Mouse (Mus musculus): Measurements from ENCODE around the gene Kif6. TPM values are rescaled to one million over a fixed set of nuclear protein-coding genes. Genes with fewer than 3 reads are reported as not detected.

Kif6 gene
- polyA plus RNA-seq, 1 experiment from 2014 or later: 2.2 TPM

DNA sequence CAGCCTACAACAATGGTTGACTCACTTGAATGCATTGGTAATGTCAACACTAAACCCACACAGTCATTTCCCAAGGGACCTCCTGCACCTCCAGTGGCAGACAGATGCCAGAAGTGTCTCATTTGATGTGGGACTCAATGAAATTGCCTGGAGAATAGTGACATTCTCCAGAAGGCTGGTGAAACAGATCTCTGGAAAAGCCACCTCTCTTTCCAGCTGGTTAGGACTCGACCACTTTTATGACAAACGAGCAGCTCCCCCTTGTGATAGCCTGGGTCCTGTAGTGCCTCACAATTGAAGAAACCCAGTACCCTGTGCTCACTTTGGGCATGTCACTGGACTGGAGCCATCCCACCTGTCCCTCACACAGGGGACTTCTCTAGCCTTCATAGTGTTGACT, 257.4 kb downstream of the Kif6 start:
- ATAC-seq (ENCODE audit: low FRiP score, low TSS enrichment): 0 out of 2 replicates have a peak, but pooled peaks have one; percentile 17
- Histone ChIP-seq H3K9me3 (ENCODE audit: low read length) (no peaks in the 10 kb centered on the region), H3K4me3 (ENCODE audit: low read length) (no peak overlapping the region), H3K4me2 (replicated peaks; ENCODE audit: low read depth, low read length) (no peak overlapping the region), H3K36me3 (ENCODE audit: insufficient read depth, low read length) (no peaks in the 10 kb centered on the region), H3K27me3 (ENCODE audit: insufficient read depth, low read length) (no peaks in the 10 kb centered on the region; the same call in 1 of the 2 replicates), H3K27ac (ENCODE audit: low read length) (no peak overlapping the region), H3K9ac (replicated peaks; ENCODE audit: low read length) (no peak overlapping the region), H3K4me1 (ENCODE audit: insufficient read depth, low read length) (0 out of 2 replicates have a peak, but pooled peaks cover 2% of the 10 kb centered on the region)
- 4% methylated on average over 2 of the region's 2 CpGs for WGBS

DNA sequence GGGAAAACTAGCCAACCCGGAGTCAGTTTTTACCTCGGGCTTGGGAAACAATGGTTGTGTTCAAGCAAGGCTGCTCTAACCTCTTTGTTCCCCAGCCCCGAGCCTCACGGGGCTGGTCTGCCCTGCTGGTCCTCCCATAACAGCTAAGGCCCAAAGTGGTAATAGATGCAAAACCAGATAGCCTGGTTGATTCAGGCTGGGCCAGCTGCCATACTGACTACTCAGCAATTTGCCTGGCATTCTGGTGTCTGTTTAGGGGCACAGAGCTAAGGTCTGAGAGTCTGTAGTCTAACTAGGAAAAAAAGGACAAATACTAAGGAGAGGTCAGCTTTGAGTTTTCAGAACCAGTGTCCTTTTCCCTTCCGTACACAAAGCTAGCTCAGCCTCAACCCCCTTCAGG, 259.8 kb downstream of the Kif6 start:
- Histone ChIP-seq H3K9me3 (ENCODE audit: low read length) (no peaks in the 10 kb centered on the region), H3K27me3 (ENCODE audit: insufficient read depth, low read length) (no peaks in the 10 kb centered on the region), H3K27ac (ENCODE audit: low read length) (no peak overlapping the region), H3K4me2 (replicated peaks; ENCODE audit: low read depth, low read length) (no peak overlapping the region), H3K36me3 (ENCODE audit: insufficient read depth, low read length) (no peaks in the 10 kb centered on the region), H3K4me3 (ENCODE audit: low read length) (no peak overlapping the region), H3K9ac (replicated peaks; ENCODE audit: low read length) (no peak overlapping the region), H3K4me1 (ENCODE audit: insufficient read depth, low read length) (no peaks in the 10 kb centered on the region)
- 73% methylated on average over 5 of the region's 5 CpGs for WGBS
- ATAC-seq (ENCODE audit: low FRiP score, low TSS enrichment): no peak

DNA sequence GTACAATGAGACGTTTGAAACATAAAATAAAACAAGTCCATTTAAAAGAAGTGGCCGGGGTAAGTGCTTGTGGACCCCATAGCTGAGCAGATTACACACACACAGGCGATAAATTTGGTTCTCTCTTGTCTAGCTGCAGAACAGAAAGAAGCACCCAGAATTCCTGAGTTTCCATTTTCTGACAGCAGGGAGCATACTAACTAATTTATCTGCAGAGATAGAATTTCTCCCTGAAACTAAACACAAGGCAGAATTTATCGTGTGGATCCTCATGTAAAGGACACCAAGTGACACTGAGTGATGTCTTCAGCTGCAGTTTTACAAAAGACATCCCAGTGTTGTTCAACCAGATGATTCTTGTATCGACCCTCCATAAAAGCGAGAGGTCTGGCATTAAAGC, 260.5 kb downstream of the Kif6 start:
- Histone ChIP-seq H3K4me3 (ENCODE audit: low read length) (no peak overlapping the region), H3K9ac (replicated peaks; ENCODE audit: low read length) (no peak overlapping the region), H3K9me3 (ENCODE audit: low read length) (no peaks in the 10 kb centered on the region), H3K27ac (ENCODE audit: low read length) (no peak overlapping the region), H3K4me2 (replicated peaks; ENCODE audit: low read depth, low read length) (no peak overlapping the region), H3K27me3 (ENCODE audit: insufficient read depth, low read length) (no peaks in the 10 kb centered on the region), H3K4me1 (ENCODE audit: insufficient read depth, low read length) (no peaks in the 10 kb centered on the region), H3K36me3 (ENCODE audit: insufficient read depth, low read length) (no peaks in the 10 kb centered on the region)
- ATAC-seq (ENCODE audit: low FRiP score, low TSS enrichment): peak; percentile 21; the same call in 1 of the 2 replicates
- WGBS: 39% methylated on average over 6 of the region's 6 CpGs

DNA sequence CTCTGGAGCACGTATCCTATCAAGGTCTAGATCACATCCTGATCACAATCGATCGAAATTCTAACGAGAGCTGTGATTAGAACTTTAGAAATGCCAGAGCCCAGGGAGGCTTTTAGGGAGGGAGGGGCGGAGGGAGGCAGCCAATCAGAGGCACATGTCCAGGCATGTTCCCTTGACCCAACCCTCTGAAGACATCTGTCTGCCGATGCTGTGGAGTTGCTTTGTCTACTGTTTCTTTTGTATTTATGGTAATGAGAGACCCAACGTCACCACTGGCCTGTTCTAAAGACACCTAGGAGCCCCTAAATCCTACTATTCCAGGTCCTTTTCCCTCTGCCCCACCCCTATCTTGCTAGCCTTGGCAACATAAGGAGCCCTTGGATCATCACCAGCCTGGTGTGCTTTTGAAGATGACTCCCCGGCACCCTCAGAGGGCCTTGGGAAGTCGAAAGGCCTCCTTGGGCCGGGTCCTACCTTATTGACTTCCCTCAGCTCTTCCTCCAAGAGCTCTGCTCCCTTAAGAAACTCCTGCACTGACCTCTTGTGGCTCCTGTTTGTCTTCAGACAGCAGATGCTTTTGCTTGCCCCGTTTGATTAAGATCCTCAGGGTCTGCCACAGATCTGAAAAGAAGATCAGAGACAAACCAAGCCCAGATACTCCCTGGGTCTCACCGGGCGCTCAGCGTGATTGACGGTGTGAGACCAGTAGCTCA, 261.2 kb downstream of the Kif6 start:
- Histone ChIP-seq H3K4me1 (ENCODE audit: insufficient read depth, low read length) (no peaks in the 10 kb centered on the region), H3K36me3 (ENCODE audit: insufficient read depth, low read length) (no peaks in the 10 kb centered on the region), H3K9ac (replicated peaks; ENCODE audit: low read length) (no peak overlapping the region), H3K4me3 (ENCODE audit: low read length) (no peak overlapping the region), H3K9me3 (ENCODE audit: low read length) (no peaks in the 10 kb centered on the region), H3K4me2 (replicated peaks; ENCODE audit: low read depth, low read length) (no peak overlapping the region), H3K27me3 (ENCODE audit: insufficient read depth, low read length) (no peaks in the 10 kb centered on the region), H3K27ac (ENCODE audit: low read length) (no peak overlapping the region)
- 42% methylated on average over 15 of the region's 15 CpGs for WGBS
- no peak for ATAC-seq (ENCODE audit: low FRiP score, low TSS enrichment)

DNA sequence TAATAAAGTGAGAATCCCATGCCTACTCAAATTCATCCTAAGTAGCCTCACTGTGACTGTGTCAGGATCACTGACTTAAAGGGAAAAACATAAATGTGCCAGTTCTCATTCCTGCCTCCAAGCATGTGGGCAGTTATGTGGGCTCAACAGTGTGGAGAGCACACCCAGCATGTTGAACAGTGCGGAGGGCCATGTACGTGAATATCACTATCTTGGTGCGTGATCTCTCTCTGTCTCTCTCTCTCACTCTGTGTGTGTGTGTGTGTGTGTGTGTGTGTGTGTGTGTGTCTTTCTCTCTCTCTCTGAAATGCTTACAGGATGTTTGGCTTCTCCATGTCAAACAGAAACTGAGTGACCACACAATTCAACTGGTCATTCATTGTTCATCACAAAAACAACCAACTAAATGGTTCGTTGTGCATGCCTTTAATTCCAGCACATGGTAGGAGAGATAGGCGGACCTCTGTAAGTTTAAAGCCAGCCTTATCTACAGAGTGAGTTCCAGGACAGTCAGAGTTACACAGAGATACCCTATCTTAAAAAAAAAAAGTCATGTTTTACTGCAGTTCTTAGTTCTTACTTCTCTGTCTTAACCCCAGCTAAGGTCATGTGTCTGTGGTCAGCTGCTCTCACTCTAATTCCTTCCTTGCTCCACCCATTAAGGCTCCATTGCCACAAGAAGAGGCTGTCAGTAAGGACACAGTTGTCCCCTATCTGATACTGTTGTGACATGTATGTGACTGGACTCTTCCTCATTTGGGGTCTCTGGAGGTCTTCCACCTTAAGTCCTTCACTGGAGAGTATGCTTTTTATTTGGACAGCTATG, 266.2 kb downstream of the Kif6 start:
- Histone ChIP-seq H3K4me2 (replicated peaks; ENCODE audit: low read depth, low read length) (no peak overlapping the region), H3K4me3 (ENCODE audit: low read length) (no peak overlapping the region), H3K4me1 (ENCODE audit: insufficient read depth, low read length) (no peaks in the 10 kb centered on the region), H3K27ac (ENCODE audit: low read length) (no peak overlapping the region), H3K9me3 (ENCODE audit: low read length) (no peaks in the 10 kb centered on the region), H3K27me3 (ENCODE audit: insufficient read depth, low read length) (no peaks in the 10 kb centered on the region), H3K36me3 (ENCODE audit: insufficient read depth, low read length) (no peaks in the 10 kb centered on the region), H3K9ac (replicated peaks; ENCODE audit: low read length) (no peak overlapping the region)
- no peak for ATAC-seq (ENCODE audit: low FRiP score, low TSS enrichment)
- WGBS: 86% methylated on average over 5 of the region's 5 CpGs

DNA sequence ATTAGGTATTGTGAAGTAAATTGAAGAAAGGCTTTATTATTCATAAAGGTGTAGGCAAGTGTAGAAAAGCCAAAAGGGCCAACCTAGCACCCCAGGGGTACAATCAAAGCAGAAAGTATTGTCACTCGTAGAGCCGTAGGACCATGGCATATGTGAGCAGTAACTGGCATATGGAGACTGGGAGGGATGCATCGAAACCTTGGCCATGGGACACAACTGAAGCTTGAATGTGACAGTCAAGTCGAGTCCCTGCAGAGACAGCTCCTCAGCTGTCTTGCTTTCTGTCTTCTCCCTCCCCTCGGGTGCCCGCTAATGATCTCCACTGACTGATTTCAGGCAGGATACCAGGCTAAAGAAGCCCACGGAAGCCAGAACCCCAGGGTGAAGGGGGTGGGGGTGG, 266.9 kb downstream of the Kif6 start:
- 86% methylated on average over 7 of the region's 7 CpGs for WGBS
- H3K4me2 ChIP-seq (replicated peaks; ENCODE audit: low read depth, low read length): no peak overlapping the region
- no peaks in the 10 kb centered on the region for H3K27me3 ChIP-seq (ENCODE audit: insufficient read depth, low read length)
- ATAC-seq (ENCODE audit: low FRiP score, low TSS enrichment): no peak
- H3K9me3 ChIP-seq (ENCODE audit: low read length): no peaks in the 10 kb centered on the region
- no peak overlapping the region for H3K9ac ChIP-seq (replicated peaks; ENCODE audit: low read length)
- no peaks in the 10 kb centered on the region for H3K4me1 ChIP-seq (ENCODE audit: insufficient read depth, low read length)
- H3K27ac ChIP-seq (ENCODE audit: low read length): no peak overlapping the region
- H3K36me3 ChIP-seq (ENCODE audit: insufficient read depth, low read length): no peaks in the 10 kb centered on the region
- no peak overlapping the region for H3K4me3 ChIP-seq (ENCODE audit: low read length)

DNA sequence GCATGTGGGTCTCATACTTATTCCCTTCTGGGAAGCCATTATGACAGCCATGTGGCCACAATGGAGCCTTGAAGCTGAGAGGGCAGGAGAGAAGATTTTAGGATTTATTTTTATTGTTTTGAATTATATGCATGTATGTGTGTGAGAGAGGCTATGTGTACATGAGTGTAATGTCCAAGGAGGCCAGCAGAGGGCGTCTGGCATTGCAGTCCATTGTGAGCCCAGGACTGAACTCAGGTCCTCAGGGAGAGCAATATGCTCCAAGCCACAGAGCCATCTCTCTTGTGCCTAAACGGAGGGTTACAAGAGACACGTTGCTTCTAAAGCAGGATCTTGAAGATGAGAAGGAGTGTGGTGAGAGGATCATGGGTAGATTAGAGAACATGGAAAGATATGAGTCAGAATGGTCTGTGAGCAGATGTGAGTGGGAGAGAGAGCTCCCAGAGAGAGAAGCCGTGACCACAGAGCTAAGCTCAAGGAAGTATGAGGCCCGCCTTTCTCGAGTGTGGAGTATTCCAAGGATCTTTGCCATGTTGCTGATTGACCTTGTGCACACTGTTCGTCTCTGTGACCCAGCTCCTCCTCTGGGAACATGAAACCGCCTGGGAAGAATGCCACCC, 268.3 kb downstream of the Kif6 start:
- WGBS: 81% methylated on average over 8 of the region's 8 CpGs
- H3K9me3 ChIP-seq (ENCODE audit: low read length): no peaks in the 10 kb centered on the region
- no peak overlapping the region for H3K4me3 ChIP-seq (ENCODE audit: low read length)
- no peak overlapping the region for H3K9ac ChIP-seq (replicated peaks; ENCODE audit: low read length)
- no peak for ATAC-seq (ENCODE audit: low FRiP score, low TSS enrichment)
- H3K27me3 ChIP-seq (ENCODE audit: insufficient read depth, low read length): no peaks in the 10 kb centered on the region
- H3K4me1 ChIP-seq (ENCODE audit: insufficient read depth, low read length): no peaks in the 10 kb centered on the region
- no peaks in the 10 kb centered on the region for H3K36me3 ChIP-seq (ENCODE audit: insufficient read depth, low read length)
- H3K27ac ChIP-seq (ENCODE audit: low read length): no peak overlapping the region
- no peak overlapping the region for H3K4me2 ChIP-seq (replicated peaks; ENCODE audit: low read depth, low read length)

DNA sequence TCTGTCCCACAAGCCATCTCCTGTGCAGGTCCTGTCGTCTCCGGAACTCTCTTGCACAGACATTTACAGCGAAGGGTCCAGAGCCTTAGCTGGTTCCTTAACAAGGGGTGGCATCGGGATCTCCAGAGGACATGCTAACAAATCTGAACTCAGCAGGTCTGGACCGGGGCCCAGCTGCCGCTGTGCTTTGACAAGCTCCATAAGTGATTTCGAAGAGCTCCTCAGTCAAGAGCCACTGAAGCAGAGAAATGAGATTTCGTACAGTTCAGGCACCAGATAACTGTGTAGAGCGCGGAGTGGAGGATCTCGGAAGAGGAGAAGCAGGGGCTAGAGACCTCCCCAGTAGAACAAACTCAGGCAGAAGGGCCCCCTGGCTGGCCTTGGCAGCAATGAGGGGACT, 270.1 kb downstream of the Kif6 start:
- ATAC-seq (ENCODE audit: low FRiP score, low TSS enrichment): peak; percentile 36
- H3K4me3 ChIP-seq (ENCODE audit: low read length): no peak overlapping the region
- WGBS: 53% methylated on average over 11 of the region's 11 CpGs
- H3K4me2 ChIP-seq (replicated peaks; ENCODE audit: low read depth, low read length): no peak overlapping the region
- no peaks in the 10 kb centered on the region for H3K4me1 ChIP-seq (ENCODE audit: insufficient read depth, low read length)
- no peaks in the 10 kb centered on the region for H3K9me3 ChIP-seq (ENCODE audit: low read length)
- no peak overlapping the region for H3K9ac ChIP-seq (replicated peaks; ENCODE audit: low read length)
- no peaks in the 10 kb centered on the region for H3K27me3 ChIP-seq (ENCODE audit: insufficient read depth, low read length)
- no peaks in the 10 kb centered on the region for H3K36me3 ChIP-seq (ENCODE audit: insufficient read depth, low read length)
- no peak overlapping the region for H3K27ac ChIP-seq (ENCODE audit: low read length)

DNA sequence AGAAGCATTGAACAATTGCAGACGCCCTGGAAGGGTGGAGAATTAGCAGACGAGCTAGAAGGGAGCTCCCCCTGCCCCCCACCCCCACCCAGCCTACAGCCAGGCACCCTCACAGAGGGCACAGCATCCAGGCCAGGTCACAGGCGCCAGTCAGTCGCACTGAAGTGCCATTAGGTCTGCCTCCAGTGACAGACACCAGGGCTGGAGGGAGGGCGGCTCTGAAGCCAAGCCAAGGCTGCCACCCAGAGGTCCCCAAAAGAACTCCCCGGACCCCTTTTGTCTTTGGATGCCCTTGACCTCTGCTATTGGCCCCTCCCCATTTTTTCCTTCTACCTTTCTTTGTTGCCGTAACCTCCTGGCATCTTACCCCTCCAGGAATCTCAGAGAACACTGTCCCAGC, 274.7 kb downstream of the Kif6 start:
- no peaks in the 10 kb centered on the region for H3K27me3 ChIP-seq (ENCODE audit: insufficient read depth, low read length)
- no peak overlapping the region for H3K27ac ChIP-seq (ENCODE audit: low read length)
- no peaks in the 10 kb centered on the region for H3K9me3 ChIP-seq (ENCODE audit: low read length)
- ATAC-seq (ENCODE audit: low FRiP score, low TSS enrichment): peak; percentile 60
- no peak overlapping the region for H3K4me2 ChIP-seq (replicated peaks; ENCODE audit: low read depth, low read length)
- no peaks in the 10 kb centered on the region for H3K36me3 ChIP-seq (ENCODE audit: insufficient read depth, low read length)
- H3K4me1 ChIP-seq (ENCODE audit: insufficient read depth, low read length): no peaks in the 10 kb centered on the region
- WGBS: 37% methylated on average over 7 of the region's 7 CpGs
- H3K4me3 ChIP-seq (ENCODE audit: low read length): no peak overlapping the region
- H3K9ac ChIP-seq (replicated peaks; ENCODE audit: low read length): no peak overlapping the region

DNA sequence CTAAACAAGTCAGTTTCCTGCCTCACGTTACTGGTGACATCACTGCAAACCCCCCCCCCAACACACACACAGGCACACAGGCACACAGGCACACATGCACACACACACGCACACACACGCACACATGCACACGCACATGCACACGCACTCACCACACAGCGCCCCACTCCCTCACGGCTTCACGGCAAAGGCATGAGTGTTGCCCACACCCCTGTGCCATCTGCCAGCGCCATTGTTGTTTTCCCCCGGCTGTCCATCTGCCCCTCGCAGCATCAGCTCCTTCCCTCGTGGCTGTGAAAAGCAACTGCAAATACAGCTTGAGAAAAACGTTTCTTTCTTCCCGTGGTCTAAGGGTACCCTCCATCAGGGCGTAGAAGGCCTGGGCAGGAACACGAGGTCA, 275.9 kb downstream of the Kif6 start:
- Histone ChIP-seq H3K36me3 (ENCODE audit: insufficient read depth, low read length) (no peaks in the 10 kb centered on the region), H3K4me1 (ENCODE audit: insufficient read depth, low read length) (no peaks in the 10 kb centered on the region), H3K27ac (ENCODE audit: low read length) (no peak overlapping the region), H3K4me2 (replicated peaks; ENCODE audit: low read depth, low read length) (no peak overlapping the region), H3K9me3 (ENCODE audit: low read length) (no peaks in the 10 kb centered on the region), H3K9ac (replicated peaks; ENCODE audit: low read length) (no peak overlapping the region), H3K4me3 (ENCODE audit: low read length) (no peak overlapping the region), H3K27me3 (ENCODE audit: insufficient read depth, low read length) (no peaks in the 10 kb centered on the region)
- ATAC-seq (ENCODE audit: low FRiP score, low TSS enrichment): no peak
- 82% methylated on average over 16 of the region's 16 CpGs for WGBS

All from kidney, embryonic 16.5 days (tissue).